Mouse (Mus musculus) v-Abl transformed pro-B cells (cell line): Measurements from ENCODE around the gene Esyt2.

ENCODE experiments used
- in situ Hi-C, 2 experiments: fragments of 400-800 bp; cut with MboI; formaldehyde crosslinking; loops; one replicate each; pipeline ENCODE4 v1.15.1; 2025; ENCODE audit not compliant: unreplicated experiment in 2 of 2

Esyt2 gene

GRCm38 (mm10) chr12:116349376-116349775 lies 68.4 kb downstream of the Esyt2 start:
- in situ Hi-C loops: no loop called here

- in situ Hi-C loops: no loop called here
Observed at GRCm38 (mm10) chr12:116351022-116351421, 70.0 kb downstream of the Esyt2 start.

- in situ Hi-C loops: no loop called here
Observed at GRCm38 (mm10) chr12:116352404-116352803, 71.4 kb downstream of the Esyt2 start.

GRCm38 (mm10) chr12:116354694-116355093 lies 73.7 kb downstream of the Esyt2 start:
- in situ Hi-C loops: no loop called here

- in situ Hi-C loops: no loop called here
Observed at GRCm38 (mm10) chr12:116362091-116362490, 81.1 kb downstream of the Esyt2 start.

GRCm38 (mm10) chr12:116366900-116367299 lies 85.9 kb downstream of the Esyt2 start:
- in situ Hi-C loops: no loop called here

GRCm38 (mm10) chr12:116367346-116367745 lies 86.3 kb downstream of the Esyt2 start:
- in situ Hi-C loops: no loop called here

- in situ Hi-C loops: no loop called here
Observed at GRCm38 (mm10) chr12:116368857-116369256, 87.9 kb downstream of the Esyt2 start.

- in situ Hi-C loops: loop anchor here in 1 of 2 experiments (25.0 kb wide), 1 partner anchor 229 kb away; no protein-coding TSS in a partner anchor
Observed at GRCm38 (mm10) chr12:116383101-116383500, 102.1 kb downstream of the Esyt2 start.

GRCm38 (mm10) chr12:116383995-116384394 lies 103.0 kb downstream of the Esyt2 start:
- in situ Hi-C loops: loop anchor here in 1 of 2 experiments (25.0 kb wide), 1 partner anchor 228 kb away; no protein-coding TSS in a partner anchor

GRCm38 (mm10) chr12:116386802-116387201 lies 105.8 kb downstream of the Esyt2 start:
- in situ Hi-C loops: loop anchor here in 1 of 2 experiments (25.0 kb wide), 1 partner anchor 225 kb away; no protein-coding TSS in a partner anchor

- in situ Hi-C loops: loop anchor here in 1 of 2 experiments (25.0 kb wide), 1 partner anchor 222 kb away; no protein-coding TSS in a partner anchor
Observed at GRCm38 (mm10) chr12:116389868-116390267, 108.9 kb downstream of the Esyt2 start.

GRCm38 (mm10) chr12:116394327-116394726 lies 113.3 kb downstream of the Esyt2 start:
- in situ Hi-C loops: loop anchor here in 1 of 2 experiments (25.0 kb wide), 1 partner anchor 218 kb away; no protein-coding TSS in a partner anchor

- in situ Hi-C loops: loop anchor here in 1 of 2 experiments (25.0 kb wide), 1 partner anchor 217 kb away; no protein-coding TSS in a partner anchor
Observed at GRCm38 (mm10) chr12:116395312-116395711, 114.3 kb downstream of the Esyt2 start.

GRCm38 (mm10) chr12:116396072-116396695 lies 115.2 kb downstream of the Esyt2 start:
- in situ Hi-C loops: loop anchor here in 1 of 2 experiments (25.0 kb wide), 1 partner anchor 216 kb away; no protein-coding TSS in a partner anchor

GRCm38 (mm10) chr12:116404012-116404679 lies 123.2 kb downstream of the Esyt2 start:
- in situ Hi-C loops: loop anchor here in 1 of 2 experiments (25.0 kb wide), 1 partner anchor 117 kb away; the partner anchor contains the start of genes Esyt2 and Gm11027

- in situ Hi-C loops: loop anchor here (5.0 to 25.0 kb wide), 2 partner anchors 118 to 123 kb away; partner anchors contain the start of genes Esyt2 (in 2 of the 2) and Gm11027 (in 1 of the 2)
Observed at GRCm38 (mm10) chr12:116405045-116405835, 124.2 kb downstream of the Esyt2 start, which contains the start of gene Ncapg2. Ncapg2 (plus strand) TSS chr12:116405402.

- in situ Hi-C loops: loop anchor here (5.0 to 25.0 kb wide), 2 partner anchors 118 to 123 kb away; partner anchors contain the start of genes Esyt2 (in 2 of the 2) and Gm11027 (in 1 of the 2)
Observed at GRCm38 (mm10) chr12:116405836-116406155, 124.8 kb downstream of the Esyt2 start.

- in situ Hi-C loops: loop anchor here (5.0 to 25.0 kb wide), 2 partner anchors 121 to 126 kb away; partner anchors contain the start of genes Esyt2 (in 2 of the 2) and Gm11027 (in 1 of the 2)
Observed at GRCm38 (mm10) chr12:116407883-116408282, 126.9 kb downstream of the Esyt2 start.

- in situ Hi-C loops: loop anchor here in 1 of 2 experiments (25.0 kb wide), 1 partner anchor 128 kb away; the partner anchor contains the start of genes Esyt2 and Gm11027
Observed at GRCm38 (mm10) chr12:116414941-116415340, 133.9 kb downstream of the Esyt2 start.
